Mouse (Mus musculus): ENCODE measurements around the gene Gm8237. TPM values are rescaled to one million over a fixed set of nuclear protein-coding genes. Genes with fewer than 3 reads are reported as not detected.

Gm8237 gene
- polyA plus RNA-seq (2012; rRNA removed): 0.60 and 0.64 TPM in 2 replicates

GRCm38 (mm10) chr14:5880241-5880640 is at the start of gene Gm8237:
Gm8237 (minus strand) TSS chr14:5880382.

GRCm38 (mm10) chr14:5830229-5830628 is 50.0 kb downstream of the Gm8237 start, which contains the start of gene Gm3424:
Gm3424 (minus strand) TSS chr14:5830329.

Other genes with a start within 250 kb of the Gm8237 start
- gene Gm8265, start 247.4 kb downstream of the Gm8237 start, polyA plus RNA-seq (2012; rRNA removed): not detected in 2 replicates
- not detected in 2 replicates for gene Gm9603, start 192.9 kb downstream of the Gm8237 start, polyA plus RNA-seq (2012; rRNA removed)
- 2.1 and 2.3 TPM in 2 replicates for gene Gm3373, start 138.8 kb downstream of the Gm8237 start, polyA plus RNA-seq (2012; rRNA removed)
- gene Gm3383, start 72.4 kb downstream of the Gm8237 start, polyA plus RNA-seq (2012; rRNA removed): 6.3 and 10.0 TPM in 2 replicates
- gene Gm3424, start 50.1 kb downstream of the Gm8237 start, polyA plus RNA-seq (2012; rRNA removed): not detected in 2 replicates
- gene Gm3248, start 81.4 kb upstream of the Gm8237 start, polyA plus RNA-seq (2012; rRNA removed): 2.0 and 2.2 TPM in 2 replicates
- gene Gm3453, start 98.8 kb upstream of the Gm8237 start, polyA plus RNA-seq (2012; rRNA removed): not detected in 2 replicates
- gene Gm6337, start 177.9 kb upstream of the Gm8237 start, polyA plus RNA-seq (2012; rRNA removed): not detected in 2 replicates
- 3.4 and 3.8 TPM in 2 replicates for gene Gm8206, start 213.6 kb upstream of the Gm8237 start, polyA plus RNA-seq (2012; rRNA removed)
- 7.8 and 8.3 TPM in 2 replicates for gene Gm3468, start 228.3 kb upstream of the Gm8237 start, polyA plus RNA-seq (2012; rRNA removed)
- gene Gm3476, start 245.4 kb upstream of the Gm8237 start, polyA plus RNA-seq (2012; rRNA removed): not detected in 2 replicates